Mouse (Mus musculus): Measurements from ENCODE around the gene Ppp1r14d. TPM values are rescaled to one million over a fixed set of nuclear protein-coding genes. Genes with fewer than 3 reads are reported as not detected.
A peak's percentile ranks its signal among the peaks of the same experiment; 100 is the strongest.

The Ppp1r14d gene
- total and polyA plus RNA-seq, 2 experiments from 2014 or later: not detected

GRCm38 (mm10) chr2:119173991-119174651 is 55.6 kb downstream of the Ppp1r14d start, which contains the start of gene Gm14137:
Gm14137 (plus strand) TSS chr2:119174509.
- DNase-seq: no peak
- TF ChIP-seq CTCF (IDR thresholded peaks at IDR 0.05; ENCODE audit: low read depth): no peak
- ATAC-seq: peak; percentile 30; the same call in 1 of the 2 replicates

GRCm38 (mm10) chr2:119172862-119173576 is 56.7 kb downstream of the Ppp1r14d start:
- H3K9me3 ChIP-seq (ENCODE audit: low read length): no peaks in the 10 kb centered on the region
- no peak overlapping the region for H3K27ac ChIP-seq (ENCODE audit: low read depth, low read length)

More at GRCm38 (mm10) chr2:119173991-119174651, 55.6 kb downstream of the Ppp1r14d start, which contains the start of gene Gm14137:
- Histone ChIP-seq H3K4me3 (ENCODE audit: low read depth, low read length) (no peak within 1 kb of the TSS), H3K27ac (ENCODE audit: low read depth, low read length) (no peak within 1 kb of the TSS), H3K9me3 (ENCODE audit: low read length) (no peaks in the 10 kb centered on the region), H3K4me1 (ENCODE audit: insufficient read depth) (no peaks in the 10 kb centered on the region), H3K27me3 (ENCODE audit: insufficient read depth, low read length) (no peaks in the 10 kb centered on the region), H3K9ac (no peak within 1 kb of the TSS), H3K36me3 (ENCODE audit: insufficient read depth) (peaks cover 35% of the 10 kb centered on the region), H3K4me2 (ENCODE audit: low read depth) (no peak within 1 kb of the TSS)
- WGBS: 35% methylated on average over 8 of the region's 8 CpGs

GRCm38 (mm10) chr2:119172446-119172845 is 57.3 kb downstream of the Ppp1r14d start:
- Histone ChIP-seq H3K4me3 (ENCODE audit: low read depth, low read length) (no peak overlapping the region), H3K4me2 (ENCODE audit: low read depth) (no peak overlapping the region), H3K9me3 (ENCODE audit: low read length) (no peaks in the 10 kb centered on the region), H3K27me3 (ENCODE audit: insufficient read depth, low read length) (no peaks in the 10 kb centered on the region), H3K4me1 (ENCODE audit: insufficient read depth) (no peaks in the 10 kb centered on the region), H3K36me3 (ENCODE audit: insufficient read depth) (peaks cover 25% of the 10 kb centered on the region), H3K9ac (no peak overlapping the region), H3K27ac (ENCODE audit: low read depth, low read length) (no peak overlapping the region)
- DNase-seq: no peak
- ATAC-seq: no peak
- TF ChIP-seq CTCF (IDR thresholded peaks at IDR 0.05; ENCODE audit: low read depth): no peak
- WGBS: 85% methylated on average over 7 of the region's 7 CpGs

More at GRCm38 (mm10) chr2:119172862-119173576, 56.7 kb downstream of the Ppp1r14d start:
- Histone ChIP-seq H3K4me2 (ENCODE audit: low read depth) (no peak overlapping the region), H3K9ac (no peak overlapping the region), H3K36me3 (ENCODE audit: insufficient read depth) (peaks cover 26% of the 10 kb centered on the region), H3K4me3 (ENCODE audit: low read depth, low read length) (no peak overlapping the region), H3K27me3 (ENCODE audit: insufficient read depth, low read length) (no peaks in the 10 kb centered on the region), H3K4me1 (ENCODE audit: insufficient read depth) (no peaks in the 10 kb centered on the region)
- DNase-seq: no peak
- peak; percentile 28; the same call in 1 of the 2 replicates for ATAC-seq
- 27% methylated on average over 13 of the region's 13 CpGs for WGBS
- no peak for TF ChIP-seq CTCF (IDR thresholded peaks at IDR 0.05; ENCODE audit: low read depth)

- H3K27me3 ChIP-seq (ENCODE audit: insufficient read depth, low read length): no peaks in the 10 kb centered on the region
- 77% methylated on average over 8 of the region's 8 CpGs for WGBS
- no peak overlapping the region for H3K4me3 ChIP-seq (ENCODE audit: low read depth, low read length)
- TF ChIP-seq CTCF (IDR thresholded peaks at IDR 0.05; ENCODE audit: low read depth): no peak
- no peak overlapping the region for H3K9ac ChIP-seq
- no peak for ATAC-seq
- H3K27ac ChIP-seq (ENCODE audit: low read depth, low read length): no peak overlapping the region
- H3K36me3 ChIP-seq (ENCODE audit: insufficient read depth): peaks cover 25% of the 10 kb centered on the region
- H3K4me2 ChIP-seq (ENCODE audit: low read depth): no peak overlapping the region
- no peak for DNase-seq
- no peaks in the 10 kb centered on the region for H3K9me3 ChIP-seq (ENCODE audit: low read length)
- H3K4me1 ChIP-seq (ENCODE audit: insufficient read depth): no peaks in the 10 kb centered on the region
Measured at GRCm38 (mm10) chr2:119171574-119171973, 58.1 kb downstream of the Ppp1r14d start.

- H3K9ac ChIP-seq: no peak overlapping the region
- DNase-seq (no peak), ATAC-seq (no peak)
- H3K9me3 ChIP-seq (ENCODE audit: low read length): no peaks in the 10 kb centered on the region
- H3K4me2 ChIP-seq (ENCODE audit: low read depth): no peak overlapping the region
- no peaks in the 10 kb centered on the region for H3K4me1 ChIP-seq (ENCODE audit: insufficient read depth)
- no peak overlapping the region for H3K27ac ChIP-seq (ENCODE audit: low read depth, low read length)
- WGBS: 80% methylated on average over 2 of the region's 2 CpGs
- H3K36me3 ChIP-seq (ENCODE audit: insufficient read depth): peaks cover 19% of the 10 kb centered on the region
- no peak for TF ChIP-seq CTCF (IDR thresholded peaks at IDR 0.05; ENCODE audit: low read depth)
- H3K4me3 ChIP-seq (ENCODE audit: low read depth, low read length): no peak overlapping the region
- no peaks in the 10 kb centered on the region for H3K27me3 ChIP-seq (ENCODE audit: insufficient read depth, low read length)
Measured at GRCm38 (mm10) chr2:119170282-119170681, 59.4 kb downstream of the Ppp1r14d start.

Other genes with a start within 250 kb of the Ppp1r14d start
- gene Ccdc32, start 200.5 kb downstream of the Ppp1r14d start, total RNA-seq (2014; rRNA removed): 51.4 and 52.3 TPM in 2 replicates
- 56.3 and 64.3 TPM in 2 replicates for gene Ccdc32, start 200.5 kb downstream of the Ppp1r14d start, polyA plus RNA-seq (2015; fragmentation: Nextera tagmentation; extraction: Ambion mirVana)
- gene Rpusd2, start 195.1 kb downstream of the Ppp1r14d start, total RNA-seq (2014; rRNA removed): 9.4 and 10.3 TPM in 2 replicates
- gene Rpusd2, start 195.1 kb downstream of the Ppp1r14d start, polyA plus RNA-seq (2015; fragmentation: Nextera tagmentation; extraction: Ambion mirVana): 3.6 TPM in 2 replicates
- 4.6 and 5.0 TPM in 2 replicates for gene Knl1, start 182.8 kb downstream of the Ppp1r14d start, total RNA-seq (2014; rRNA removed)
- gene Knl1, start 182.8 kb downstream of the Ppp1r14d start, polyA plus RNA-seq (2015; fragmentation: Nextera tagmentation; extraction: Ambion mirVana): 3.8 and 5.2 TPM in 2 replicates
- 1.2 and 1.4 TPM in 2 replicates for gene Rad51, start 117.1 kb downstream of the Ppp1r14d start, total RNA-seq (2014; rRNA removed)
- gene Rad51, start 117.1 kb downstream of the Ppp1r14d start, polyA plus RNA-seq (2015; fragmentation: Nextera tagmentation; extraction: Ambion mirVana): 6.3 and 8.4 TPM in 2 replicates
- gene Rmdn3, start 72.9 kb downstream of the Ppp1r14d start, total RNA-seq (2014; rRNA removed): 45.8 and 57.3 TPM in 2 replicates
- 36.4 and 39.5 TPM in 2 replicates for gene Rmdn3, start 72.9 kb downstream of the Ppp1r14d start, polyA plus RNA-seq (2015; fragmentation: Nextera tagmentation; extraction: Ambion mirVana)
- 0.38 TPM in 1 of 2 replicates, not detected in the other for gene Gchfr, start 62.1 kb downstream of the Ppp1r14d start, total RNA-seq (2014; rRNA removed)
- gene Gchfr, start 62.1 kb downstream of the Ppp1r14d start, polyA plus RNA-seq (2015; fragmentation: Nextera tagmentation; extraction: Ambion mirVana): 1.5 and 1.9 TPM in 2 replicates
- gene Gm14137, start 55.4 kb downstream of the Ppp1r14d start, total RNA-seq (2014; rRNA removed): 0.08 TPM in 1 of 2 replicates, not detected in the other
- gene Gm14137, start 55.4 kb downstream of the Ppp1r14d start, polyA plus RNA-seq (2015; fragmentation: Nextera tagmentation; extraction: Ambion mirVana): 0.09 and 0.28 TPM in 2 replicates
- 37.4 and 38.6 TPM in 2 replicates for gene Zfyve19, start 21.3 kb downstream of the Ppp1r14d start, total RNA-seq (2014; rRNA removed)
- gene Zfyve19, start 21.3 kb downstream of the Ppp1r14d start, polyA plus RNA-seq (2015; fragmentation: Nextera tagmentation; extraction: Ambion mirVana): 58.3 and 62.5 TPM in 2 replicates
- 30.6 and 41.9 TPM in 2 replicates for gene Dnajc17, start 21.1 kb downstream of the Ppp1r14d start, total RNA-seq (2014; rRNA removed)
- 25.2 and 27.0 TPM in 2 replicates for gene Dnajc17, start 21.1 kb downstream of the Ppp1r14d start, polyA plus RNA-seq (2015; fragmentation: Nextera tagmentation; extraction: Ambion mirVana)
- gene Spint1, start 7.5 kb upstream of the Ppp1r14d start, total RNA-seq (2014; rRNA removed): 1.6 and 1.8 TPM in 2 replicates
- gene Spint1, start 7.5 kb upstream of the Ppp1r14d start, polyA plus RNA-seq (2015; fragmentation: Nextera tagmentation; extraction: Ambion mirVana): 0.52 and 1.1 TPM in 2 replicates
- gene Rhov, start 41.4 kb upstream of the Ppp1r14d start, total RNA-seq (2014; rRNA removed): 20.5 and 27.8 TPM in 2 replicates
- gene Rhov, start 41.4 kb upstream of the Ppp1r14d start, polyA plus RNA-seq (2015; fragmentation: Nextera tagmentation; extraction: Ambion mirVana): 22.9 and 29.3 TPM in 2 replicates
- 22.5 and 26.7 TPM in 2 replicates for gene Vps18, start 58.8 kb upstream of the Ppp1r14d start, total RNA-seq (2014; rRNA removed)
- gene Vps18, start 58.8 kb upstream of the Ppp1r14d start, polyA plus RNA-seq (2015; fragmentation: Nextera tagmentation; extraction: Ambion mirVana): 17.5 and 22.3 TPM in 2 replicates
- gene Dll4, start 95.9 kb upstream of the Ppp1r14d start, total RNA-seq (2014; rRNA removed): 2.8 and 3.7 TPM in 2 replicates
- gene Dll4, start 95.9 kb upstream of the Ppp1r14d start, polyA plus RNA-seq (2015; fragmentation: Nextera tagmentation; extraction: Ambion mirVana): 2.3 and 2.4 TPM in 2 replicates
- gene Chac1, start 121.3 kb upstream of the Ppp1r14d start, total RNA-seq (2014; rRNA removed): 8.7 and 20.4 TPM in 2 replicates
- gene Chac1, start 121.3 kb upstream of the Ppp1r14d start, polyA plus RNA-seq (2015; fragmentation: Nextera tagmentation; extraction: Ambion mirVana): 5.7 and 9.1 TPM in 2 replicates
- gene Ino80, start 247.8 kb upstream of the Ppp1r14d start, total RNA-seq (2014; rRNA removed): 11.2 and 16.3 TPM in 2 replicates
- 1.4 and 2.2 TPM in 2 replicates for gene Ino80, start 247.8 kb upstream of the Ppp1r14d start, polyA plus RNA-seq (2015; fragmentation: Nextera tagmentation; extraction: Ambion mirVana)

All from forebrain, postnatal 0 days (tissue).